Mouse (Mus musculus): ENCODE results near the gene Atrnl1. TPM values are rescaled to one million over a fixed set of nuclear protein-coding genes. Genes with fewer than 3 reads are reported as not detected.

Gene Atrnl1
- total RNA-seq, 4 experiments from 2014 or later = 13.7 to 16.1 (median 15.1) TPM

DNA sequence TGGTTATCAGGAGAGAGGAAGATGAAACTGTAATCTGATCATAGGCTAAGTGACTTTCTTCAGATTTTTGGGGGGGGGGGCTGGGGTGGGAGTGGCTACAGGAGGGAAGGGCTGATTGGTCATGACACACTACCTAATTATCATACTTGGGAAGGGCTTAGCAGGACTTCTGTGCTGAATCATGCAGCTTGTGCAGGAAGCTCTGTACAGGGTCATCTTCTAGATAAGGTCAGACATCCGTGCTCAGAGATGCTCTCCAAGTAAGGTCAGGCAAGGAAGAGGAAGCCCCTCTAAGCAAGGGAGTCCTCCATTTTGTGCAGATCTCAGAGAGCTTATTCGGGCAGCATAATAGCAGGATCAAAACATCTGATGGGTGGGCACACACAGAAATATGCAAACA, 454.7 kb downstream of the Atrnl1 start:
- DNase-seq (ENCODE audit: low spot score) = no peak

DNA sequence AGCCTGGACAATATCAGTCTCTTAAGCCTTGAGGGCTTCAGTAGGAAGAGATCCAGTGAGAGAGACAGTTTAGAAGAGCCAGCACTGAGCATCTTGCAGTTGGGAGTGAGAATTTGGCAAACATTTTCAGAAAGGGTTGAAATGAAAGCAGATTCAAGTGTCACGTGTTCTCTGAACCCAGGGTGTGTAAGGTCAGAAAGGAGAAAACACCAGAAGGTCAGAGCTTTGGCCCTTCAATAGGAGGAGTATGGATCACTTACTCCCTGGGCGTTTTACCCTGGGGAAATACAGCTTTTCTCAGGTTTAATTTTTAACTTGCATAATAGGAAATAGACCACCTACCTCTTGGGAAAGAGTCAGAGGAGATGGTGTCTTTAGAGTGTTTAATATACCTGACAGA, 457.3 kb downstream of the Atrnl1 start:
- no peak for DNase-seq (ENCODE audit: low spot score)

DNA sequence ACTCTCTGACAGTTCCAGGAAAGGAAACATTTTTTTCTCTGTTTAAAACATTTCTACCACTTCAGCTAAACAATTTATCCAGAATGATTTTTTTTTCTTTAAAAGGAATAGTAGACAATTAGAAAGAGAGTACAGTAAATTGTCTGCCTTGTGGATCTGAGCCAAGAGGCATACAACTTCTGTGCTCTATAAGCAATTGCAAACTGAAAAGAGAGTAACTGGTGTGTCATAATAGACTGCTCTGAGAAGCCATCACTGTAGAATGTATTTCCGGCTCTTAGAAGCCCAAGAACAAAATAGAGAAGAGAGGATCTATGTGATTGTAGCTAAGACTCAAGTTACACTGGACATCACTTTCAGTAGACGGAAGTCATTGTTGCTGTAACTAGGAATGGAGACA, 458.1 kb downstream of the Atrnl1 start:
- no peak for DNase-seq (ENCODE audit: low spot score)

DNA sequence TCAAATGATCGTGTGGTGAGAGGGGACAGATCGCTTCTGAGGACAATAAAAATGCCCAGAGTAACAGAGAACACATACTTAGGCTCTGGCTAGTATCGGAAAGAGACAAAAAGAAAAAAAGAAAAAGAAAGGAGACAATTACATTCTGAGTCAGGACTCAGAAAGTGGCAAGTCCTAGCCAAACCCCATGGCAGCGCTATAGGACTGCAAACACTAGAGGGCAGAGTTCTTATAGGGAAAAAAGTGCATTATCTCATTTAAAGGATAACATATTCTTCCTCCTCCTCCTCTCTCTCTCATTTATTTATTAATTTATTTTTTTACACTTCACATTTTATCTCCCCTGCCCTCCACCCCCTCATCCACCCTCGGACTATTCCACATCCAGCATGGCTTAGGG, 461.6 kb downstream of the Atrnl1 start:
- DNase-seq (ENCODE audit: low spot score) = no peak

DNA sequence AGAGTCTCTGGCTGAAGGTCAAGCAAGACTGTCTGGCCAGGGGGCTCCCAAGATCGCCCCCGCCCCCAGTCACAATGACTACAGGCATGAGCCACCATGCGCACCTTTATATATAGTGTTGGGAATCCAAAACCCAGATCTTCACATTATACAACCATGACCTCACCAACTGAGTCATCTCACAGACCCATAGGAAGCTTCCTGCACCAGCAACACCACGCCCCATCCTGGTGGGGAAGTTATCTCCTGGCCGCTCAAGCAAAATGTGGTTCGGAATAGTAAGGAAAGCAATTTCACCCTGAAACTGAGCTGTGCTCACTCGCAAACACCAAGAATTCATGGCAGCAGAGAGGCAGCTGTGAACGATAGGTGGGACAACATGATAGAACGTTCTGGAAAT, 462.0 kb downstream of the Atrnl1 start:
- no peak for DNase-seq (ENCODE audit: low spot score)

DNA sequence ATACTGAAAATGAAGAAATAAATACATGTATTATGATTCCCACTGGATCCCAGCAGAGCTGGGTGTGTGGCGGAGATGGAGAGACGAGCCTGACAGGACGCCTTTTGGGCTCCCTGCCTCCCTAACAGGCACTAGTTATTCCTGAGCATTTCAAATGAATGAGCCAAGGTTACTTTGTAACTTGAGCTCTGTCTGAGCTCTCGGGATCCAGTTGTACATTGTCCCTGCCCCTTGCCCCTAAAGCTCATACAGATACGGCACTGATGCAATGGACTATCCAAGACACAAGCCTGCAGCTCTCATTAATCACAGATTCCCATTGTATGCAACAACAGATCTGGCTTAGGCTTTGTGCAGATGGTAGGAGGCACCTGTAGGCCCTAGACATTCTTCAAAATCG, 464.4 kb downstream of the Atrnl1 start:
- no peak for DNase-seq (ENCODE audit: low spot score)

DNA sequence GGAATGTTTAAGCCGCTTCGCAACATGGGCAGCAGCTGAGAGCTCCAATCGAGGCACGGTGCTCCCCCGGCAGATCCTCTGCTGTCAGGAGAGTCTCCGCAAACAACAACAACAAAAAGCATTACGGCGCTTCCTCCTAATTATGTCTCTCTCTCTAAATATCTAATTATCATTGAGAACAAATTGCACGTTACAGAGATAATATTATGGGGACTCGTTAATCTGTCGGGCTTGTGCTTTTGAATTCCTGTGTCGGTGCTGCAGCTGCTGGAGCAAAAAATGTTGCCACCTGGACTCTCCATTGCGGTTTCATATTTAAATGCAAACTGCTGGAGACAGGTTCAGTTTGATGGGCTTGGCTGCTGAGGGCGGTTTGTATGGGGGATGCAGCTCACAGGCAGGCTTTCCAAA, 466.1 kb downstream of the Atrnl1 start:
- DNase-seq (ENCODE audit: low spot score) = no peak

DNA sequence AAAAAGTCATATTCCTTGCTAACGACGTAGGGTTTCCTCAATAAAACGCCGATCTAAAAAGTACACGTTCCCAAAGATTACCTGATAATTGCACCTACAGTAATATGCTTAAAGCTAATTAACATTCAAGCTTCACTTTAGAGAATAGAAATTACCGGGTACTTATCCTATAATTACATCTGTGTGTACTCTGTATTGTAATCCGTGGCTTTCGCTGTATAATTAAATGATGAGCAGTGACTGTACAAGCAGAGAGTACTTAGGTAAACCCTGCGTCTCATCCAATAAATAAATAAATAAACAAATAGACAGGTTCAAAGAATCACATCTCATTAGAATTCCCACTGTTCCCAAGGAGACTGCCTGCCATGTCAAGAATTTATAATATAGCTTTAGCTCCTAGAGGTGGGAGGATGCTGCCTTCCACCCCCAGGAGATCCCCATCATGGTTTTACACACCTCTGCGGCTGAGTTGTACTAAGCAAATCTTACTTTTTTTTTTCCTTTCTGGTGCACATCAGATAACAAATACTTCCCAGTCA, 466.8 kb downstream of the Atrnl1 start:
- DNase-seq (ENCODE audit: low spot score) = no peak

DNA sequence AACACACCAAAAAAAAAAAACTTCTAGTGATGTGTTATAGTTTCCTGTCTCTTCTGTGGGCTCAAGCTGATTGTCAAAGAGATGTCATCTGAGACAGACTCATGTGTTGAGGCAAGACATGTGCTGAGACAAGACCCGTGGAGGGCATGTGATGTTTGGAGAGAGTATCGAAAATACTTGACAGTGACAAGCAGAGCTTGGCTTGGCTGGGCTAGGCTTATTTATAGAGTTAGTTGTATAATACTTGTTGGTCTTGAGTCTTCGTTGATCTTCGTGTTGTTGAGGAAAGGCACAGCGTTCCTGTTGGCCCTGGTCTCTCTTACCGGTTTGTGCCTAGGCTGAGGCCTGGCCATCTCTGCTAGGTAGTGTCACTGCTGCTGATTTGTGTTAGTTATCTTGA, 469.3 kb downstream of the Atrnl1 start:
- DNase-seq (ENCODE audit: low spot score) = no peak

DNA sequence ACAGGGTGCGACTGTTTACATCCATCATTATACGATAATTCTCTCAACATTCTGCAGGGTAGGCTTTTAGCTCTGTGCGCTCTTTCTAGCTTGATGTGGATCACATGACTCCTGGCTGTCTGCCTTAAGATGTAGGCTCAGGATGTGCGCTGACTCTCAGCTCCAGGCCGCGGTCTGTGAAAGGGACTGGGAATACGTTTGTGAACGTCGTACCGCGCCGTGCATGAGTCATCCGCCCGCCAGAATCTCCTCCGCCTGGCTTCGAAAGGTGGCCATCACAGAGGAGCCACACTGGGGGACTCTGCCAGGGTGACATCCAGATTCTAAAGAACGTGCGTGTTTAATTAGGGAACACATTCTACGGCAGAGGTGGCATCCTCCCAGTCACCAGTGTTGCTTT, 471.9 kb downstream of the Atrnl1 start:
- no peak for DNase-seq (ENCODE audit: low spot score)

DNA sequence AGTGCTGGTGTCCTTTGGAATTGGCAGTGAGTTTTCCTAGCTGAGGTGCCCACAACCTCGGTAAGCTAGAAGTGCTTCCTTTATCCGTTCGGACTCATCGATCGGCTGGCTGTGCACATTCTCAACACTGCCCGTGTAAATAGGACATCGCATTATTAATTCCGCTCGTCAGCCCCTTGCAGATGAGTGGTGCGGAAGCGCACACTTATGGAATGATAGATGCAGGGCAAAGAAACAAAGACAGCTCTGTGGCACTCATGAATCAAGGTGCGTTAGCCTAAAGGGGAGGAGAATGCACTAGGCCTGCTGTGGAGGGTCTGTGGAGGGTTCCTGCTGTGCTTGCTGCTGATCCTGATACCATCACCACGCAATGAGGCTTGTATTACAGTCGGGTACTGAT, 474.0 kb downstream of the Atrnl1 start:
- no peak for DNase-seq (ENCODE audit: low spot score)

DNA sequence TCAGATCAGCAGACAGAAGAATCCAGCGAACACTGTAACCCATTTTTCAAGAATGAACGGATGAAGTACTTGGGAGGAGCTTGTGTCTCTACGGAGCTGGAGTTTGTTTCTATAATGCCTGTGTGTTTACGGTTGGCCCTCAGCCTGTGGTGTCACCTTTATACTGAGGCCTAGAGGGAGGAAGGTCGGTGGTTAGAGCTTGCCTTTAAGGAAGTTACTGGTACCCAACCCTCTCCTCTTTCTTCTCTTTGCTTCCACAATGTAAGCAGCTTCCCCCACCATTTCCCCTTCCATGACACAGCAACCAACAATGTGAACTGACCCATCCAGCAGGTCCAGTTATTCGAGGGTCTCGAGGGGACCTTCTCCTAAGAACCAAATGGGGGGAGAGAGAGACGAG, 475.9 kb downstream of the Atrnl1 start:
- DNase-seq (ENCODE audit: low spot score) = no peak

DNA sequence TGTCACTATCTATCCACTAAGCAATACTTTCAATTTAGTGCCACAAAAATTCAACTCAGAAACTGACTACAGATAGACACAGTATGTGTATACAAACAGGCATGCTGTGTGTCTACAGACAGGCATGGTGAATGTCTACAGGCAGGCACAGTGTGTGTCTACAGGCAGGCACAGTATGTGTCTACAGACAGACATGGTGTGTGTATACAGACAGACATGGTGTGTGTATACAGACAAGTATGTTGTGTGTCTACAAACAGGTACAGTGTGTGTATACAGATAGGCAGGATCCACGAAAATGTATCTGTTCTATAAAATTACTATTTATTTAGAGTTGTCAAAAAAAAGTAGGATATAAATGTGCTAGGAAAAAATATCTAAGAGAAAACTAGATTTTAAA, 477.1 kb downstream of the Atrnl1 start:
- DNase-seq (ENCODE audit: low spot score) = no peak

DNA sequence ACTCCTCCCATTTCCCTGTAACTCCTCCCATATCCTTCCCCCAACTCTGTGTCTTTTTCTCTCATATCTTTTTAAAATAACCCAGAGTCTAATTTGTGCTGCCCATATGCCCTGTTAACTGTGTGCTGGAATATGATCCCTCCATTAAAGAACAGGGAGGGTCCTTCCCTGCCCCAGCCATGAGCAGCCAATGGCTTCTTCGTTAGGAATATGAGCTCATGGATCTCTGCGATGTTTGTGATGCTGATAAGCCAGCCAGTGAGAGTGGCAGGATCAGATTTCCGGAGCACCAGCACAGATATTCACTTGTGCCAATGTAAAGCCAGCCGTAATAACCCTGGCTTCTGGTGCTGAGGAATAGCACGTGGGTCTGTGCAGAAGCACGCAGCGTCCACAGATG, 477.6 kb downstream of the Atrnl1 start:
- no peak for DNase-seq (ENCODE audit: low spot score)

DNA sequence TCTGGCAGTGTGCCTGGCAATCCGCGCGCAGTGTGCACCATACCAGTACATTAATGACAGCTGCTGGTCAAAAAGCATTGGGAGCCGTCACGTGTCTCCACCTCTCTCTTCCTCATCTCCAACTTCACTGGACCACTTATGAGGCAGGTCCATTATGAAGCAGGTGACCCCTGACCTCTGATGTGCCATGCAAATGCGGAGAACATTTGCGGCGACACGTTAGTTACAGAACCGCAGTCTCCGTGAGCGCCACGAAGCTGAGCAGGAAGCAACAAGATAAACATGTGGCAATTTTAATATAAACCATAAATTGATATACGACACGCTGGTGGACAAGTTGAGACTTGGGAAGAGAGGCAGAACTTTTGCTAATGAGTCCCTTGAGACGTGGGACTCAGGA, 481.1 kb downstream of the Atrnl1 start:
- DNase-seq (ENCODE audit: low spot score) = no peak

DNA sequence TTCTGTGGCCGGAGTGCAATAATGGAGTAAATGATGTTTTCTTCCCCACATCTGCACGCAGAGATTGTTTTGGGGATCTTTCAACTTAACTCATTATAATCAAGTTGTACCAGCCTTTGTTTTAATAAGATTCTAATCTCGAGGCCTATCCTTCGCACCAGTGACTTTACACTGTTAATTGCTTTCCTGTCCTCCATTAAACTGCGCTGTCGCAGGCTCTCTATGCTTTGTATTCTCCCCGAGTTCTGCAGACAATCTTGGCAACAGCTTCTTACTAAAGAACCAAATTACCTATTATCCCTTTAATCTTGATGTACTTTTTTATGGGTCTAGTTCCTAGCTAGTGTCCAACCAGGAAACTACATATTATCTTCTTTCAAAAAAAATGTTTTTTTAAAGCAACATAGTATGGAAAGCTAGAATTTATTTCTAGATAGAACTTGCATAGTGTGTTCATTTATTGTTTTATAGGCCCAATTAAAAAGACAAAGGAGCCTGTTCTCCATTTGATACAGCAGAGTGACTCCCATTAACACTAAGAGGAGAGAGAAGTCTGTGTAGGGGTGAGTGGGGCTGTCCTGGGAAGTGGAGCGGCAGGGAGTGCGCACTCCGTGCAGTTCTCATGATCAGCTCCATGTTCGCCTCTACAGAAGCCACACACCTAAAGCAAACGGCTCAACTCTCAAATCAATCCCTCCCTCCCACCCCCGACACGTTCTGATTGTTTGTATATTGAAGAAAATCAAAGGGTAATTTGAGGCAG, 484.1 kb downstream of the Atrnl1 start:
- DNase-seq (ENCODE audit: low spot score) = no peak

DNA sequence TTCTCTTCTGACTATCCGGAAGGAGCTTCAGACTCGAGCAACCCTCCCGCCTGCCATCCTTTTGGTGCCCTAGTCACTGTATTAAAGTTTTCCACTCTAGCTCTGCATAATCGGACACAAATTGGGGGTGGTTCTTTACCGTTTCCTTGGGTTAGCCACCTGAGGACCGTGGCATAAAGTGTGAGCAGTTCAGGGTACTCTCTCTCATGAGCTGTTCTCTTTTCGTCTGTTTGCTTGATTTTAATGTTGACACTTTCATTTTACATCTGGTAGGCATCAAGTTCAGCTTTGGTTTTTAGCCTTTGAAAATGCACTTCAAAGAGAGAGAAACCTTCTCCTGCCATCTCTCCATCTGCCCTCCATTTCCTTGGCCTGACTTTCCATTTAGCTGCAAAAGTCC, 484.9 kb downstream of the Atrnl1 start:
- no peak for DNase-seq (ENCODE audit: low spot score)

DNA sequence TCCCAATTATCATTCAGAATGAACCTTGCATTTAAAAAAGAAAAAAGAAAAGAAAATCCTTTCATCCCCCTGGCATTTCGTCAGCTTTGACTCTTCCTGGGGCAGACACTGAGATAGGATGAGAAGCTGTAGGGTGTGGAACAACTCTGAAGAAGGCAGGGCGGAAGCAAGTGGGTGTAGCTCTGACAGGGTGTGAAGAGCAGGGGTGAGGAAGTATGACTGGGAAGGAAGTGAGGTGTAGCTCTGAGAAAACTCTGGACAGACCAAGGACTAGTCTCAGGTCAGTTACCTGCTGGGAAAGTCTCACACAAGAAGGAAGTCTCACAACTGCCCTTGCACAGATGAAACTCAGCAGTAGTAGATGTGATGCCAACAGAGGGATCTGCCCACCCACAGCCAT, 486.4 kb downstream of the Atrnl1 start:
- no peak for DNase-seq (ENCODE audit: low spot score)

DNA sequence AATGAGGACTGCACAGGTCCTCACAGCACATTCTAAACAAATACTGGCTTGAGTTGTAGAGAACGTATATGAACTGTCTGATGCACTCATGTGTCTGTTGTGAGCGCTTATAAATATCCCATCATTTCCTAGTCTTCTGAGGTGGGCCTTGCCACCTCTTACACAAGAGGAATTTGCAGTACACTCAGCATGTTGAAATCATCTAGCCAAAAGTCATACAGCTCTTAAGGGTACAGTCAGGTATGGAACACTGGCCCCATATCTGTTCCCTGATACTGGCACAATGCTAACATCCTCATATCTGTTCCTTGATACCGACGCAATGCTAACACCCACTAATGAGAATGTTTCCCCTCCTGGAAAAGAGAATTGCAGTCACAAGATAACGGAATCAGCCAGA, 488.7 kb downstream of the Atrnl1 start:
- DNase-seq (ENCODE audit: low spot score) = no peak

DNA sequence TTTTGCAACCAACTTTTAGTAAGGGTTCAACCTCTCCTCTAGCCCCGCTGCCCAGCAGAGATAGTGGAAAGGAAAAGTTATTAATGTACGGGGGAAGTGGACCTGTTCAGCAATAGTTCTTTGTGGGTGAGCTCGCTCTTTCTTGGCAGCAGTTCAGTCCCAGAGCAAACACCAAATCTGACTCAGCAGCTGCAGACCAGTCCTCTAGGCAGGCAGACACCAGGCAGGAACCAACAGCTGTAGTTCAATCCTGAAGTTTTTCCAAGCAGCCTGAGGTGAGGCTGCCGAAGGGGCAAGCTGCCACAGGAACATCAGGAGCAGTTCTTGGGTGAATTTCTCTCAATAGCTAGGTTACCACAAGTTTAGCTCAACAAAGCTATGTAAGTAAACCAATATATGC, 489.5 kb downstream of the Atrnl1 start:
- no peak for DNase-seq (ENCODE audit: low spot score)

DNA sequence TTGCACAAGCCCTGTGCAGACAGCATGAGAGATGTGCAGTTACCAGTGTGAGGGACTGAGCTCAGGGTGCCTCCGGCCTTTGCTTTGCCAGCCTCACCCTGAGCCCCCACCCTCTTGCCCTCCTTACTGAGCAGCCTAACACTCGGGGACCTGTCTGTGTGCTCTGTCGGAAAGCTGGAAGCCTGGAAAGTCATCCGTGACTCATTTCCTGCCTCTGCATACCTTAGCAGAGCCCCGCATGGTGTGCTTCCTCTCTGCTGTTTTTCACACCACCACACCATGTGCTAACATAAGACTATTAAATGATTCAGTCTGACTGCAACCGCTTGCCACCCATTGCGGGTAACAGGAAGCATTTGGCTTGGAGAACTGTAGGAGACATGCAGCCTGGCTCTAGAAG, 493.7 kb downstream of the Atrnl1 start:
- DNase-seq (ENCODE audit: low spot score) = peak; percentile 12

DNA sequence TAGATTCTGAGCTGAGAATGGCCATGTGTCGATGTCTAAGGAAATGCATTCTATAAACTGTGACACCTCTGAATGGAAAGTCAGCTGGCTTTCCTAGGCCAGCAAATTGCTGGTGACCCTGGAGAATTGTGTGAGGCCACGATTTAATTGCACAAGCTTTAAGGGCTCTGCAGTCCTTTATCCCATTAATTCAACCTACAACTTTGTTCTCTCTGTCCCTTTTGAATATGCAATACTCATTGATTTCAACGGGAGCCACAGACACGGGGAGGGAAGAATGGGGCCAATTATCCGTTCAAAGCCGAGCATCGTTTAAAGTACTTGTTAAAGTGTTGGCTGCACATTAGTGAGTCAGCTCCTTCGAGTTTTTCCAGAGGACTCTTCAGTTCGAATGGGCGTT, 496.8 kb downstream of the Atrnl1 start:
- DNase-seq (ENCODE audit: low spot score) = no peak

DNA sequence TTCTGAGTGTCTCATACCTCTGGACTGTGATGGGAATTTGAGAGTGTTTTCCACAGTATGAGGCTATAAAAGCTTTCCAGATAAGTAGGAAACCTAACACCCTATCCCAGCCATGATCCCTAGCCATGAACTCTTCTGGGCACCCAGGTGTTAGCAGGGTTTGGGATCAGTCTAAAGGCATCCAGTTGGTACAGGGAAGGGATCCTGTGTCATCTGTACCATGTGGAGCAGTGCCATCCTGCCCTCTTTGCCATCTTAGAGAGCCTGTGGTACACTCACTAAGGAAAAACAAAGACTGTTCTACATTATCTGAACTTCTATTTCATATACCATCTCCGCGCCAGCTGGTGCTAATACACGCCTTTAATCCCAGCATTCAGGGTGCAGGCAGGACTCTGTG, 499.7 kb downstream of the Atrnl1 start:
- no peak for DNase-seq (ENCODE audit: low spot score)

DNA sequence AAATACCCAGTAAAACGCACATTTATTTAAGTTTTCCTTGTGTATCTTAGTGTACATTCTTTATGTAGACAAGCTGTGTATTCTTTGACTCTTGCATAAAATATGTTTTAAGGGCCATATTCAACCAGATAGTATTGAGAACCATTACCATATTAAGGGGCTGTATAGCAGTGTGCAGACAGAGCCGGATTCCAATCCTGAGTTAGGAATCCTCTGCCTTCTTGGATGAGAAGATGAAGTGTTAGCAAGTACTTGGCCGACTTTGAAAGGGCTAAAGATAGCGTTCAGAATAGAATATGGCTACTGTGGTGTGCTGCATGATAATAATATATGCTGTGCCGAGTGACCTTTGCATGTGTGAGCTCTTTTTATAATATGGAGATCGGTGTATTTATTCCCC, 500.5 kb downstream of the Atrnl1 start:
- no peak for DNase-seq (ENCODE audit: low spot score)
